Mouse (Mus musculus) neural tube, embryonic 10.5 days (tissue): Measurements from ENCODE around the gene Dock6.

Experiments used
- DNase-seq: peaks from one replicate; pipeline ENCODE4 v3.0.0-alpha.2; 2017; ENCODE audit warnings: low spot score; ENCODE audit errors: extremely low spot score

The Dock6 gene

GRCm38 (mm10) chr9:21751347-21751746 lies 101.1 kb downstream of the Dock6 start:
- no peak for DNase-seq

DNA sequence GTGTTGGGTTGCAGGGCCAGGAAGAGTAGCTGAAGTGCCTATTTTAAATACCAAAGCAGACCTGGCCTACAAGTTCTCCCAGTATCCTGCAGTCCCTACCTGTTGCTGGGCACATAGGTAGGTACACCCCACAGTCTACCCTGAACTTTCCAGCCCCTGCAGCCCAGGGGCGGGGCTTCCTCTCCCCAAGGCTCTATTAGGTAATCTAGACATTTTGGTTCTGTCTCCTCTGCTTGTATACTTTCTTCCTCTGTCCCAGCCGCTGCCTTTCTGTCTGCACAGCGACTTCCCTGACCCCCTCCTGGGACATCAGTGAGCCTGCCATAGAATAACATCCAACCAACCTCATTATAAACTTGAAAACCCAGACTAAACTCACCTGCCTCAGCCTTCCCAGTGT lies 102.1 kb downstream of the Dock6 start:
- no peak for DNase-seq
